Mouse (Mus musculus): ENCODE measurements at regions not wholly inside any gene's neighbourhood (a gene's known extent, or its start where the extent isn't known, plus 50 kb on each side); places are given as distances from the start of the nearest gene placed in this dataset.

- DNase-seq: no peak
These were observed 58.7 kb downstream of the Mycn start for GRCm38 (mm10) chr12:12882931-12883553.

GRCm38 (mm10) chr12:12878031-12878430, 63.7 kb downstream of the Mycn start:
- DNase-seq: no peak

- no peak for DNase-seq
These were observed 64.2 kb downstream of the Mycn start for GRCm38 (mm10) chr12:12877539-12877938.

GRCm38 (mm10) chr12:12875976-12876745, 65.6 kb downstream of the Mycn start:
- no peak for DNase-seq

GRCm38 (mm10) chr12:12873551-12873950, 68.2 kb downstream of the Mycn start:
- DNase-seq: no peak

- no peak for DNase-seq
These were observed 68.7 kb downstream of the Mycn start for GRCm38 (mm10) chr12:12872974-12873373.

GRCm38 (mm10) chr12:12871272-12871671, 70.4 kb downstream of the Mycn start:
- no peak for DNase-seq

- DNase-seq: no peak
These were observed 75.1 kb downstream of the Mycn start for GRCm38 (mm10) chr12:12866590-12866989.

GRCm38 (mm10) chr12:12850681-12851080, 91.0 kb downstream of the Mycn start:
- DNase-seq: no peak

GRCm38 (mm10) chr12:12846716-12847115, 95.0 kb downstream of the Mycn start:
- no peak for DNase-seq

- no peak for DNase-seq
These were observed 99.3 kb downstream of the Mycn start for GRCm38 (mm10) chr12:12842247-12842957.

GRCm38 (mm10) chr12:12841385-12842238, 100.1 kb downstream of the Mycn start:
- DNase-seq: no peak

GRCm38 (mm10) chr12:12840661-12841384, 100.9 kb downstream of the Mycn start:
- no peak for DNase-seq

- DNase-seq: no peak
These were observed 103.9 kb downstream of the Mycn start for GRCm38 (mm10) chr12:12837775-12838174.

GRCm38 (mm10) chr12:12827821-12828641, 113.7 kb downstream of the Mycn start:
- DNase-seq: peak; percentile 65

GRCm38 (mm10) chr12:12827379-12827778, 114.3 kb downstream of the Mycn start:
- no peak for DNase-seq

GRCm38 (mm10) chr12:12826431-12826830, 115.3 kb downstream of the Mycn start:
- DNase-seq: no peak

GRCm38 (mm10) chr12:12825842-12826241, 115.9 kb downstream of the Mycn start:
- DNase-seq: no peak

GRCm38 (mm10) chr12:12821473-12821872, 120.2 kb downstream of the Mycn start:
- no peak for DNase-seq

- DNase-seq: no peak
These were observed 120.9 kb downstream of the Mycn start for GRCm38 (mm10) chr12:12820668-12821351.

Measured in adrenal gland, adult 2 months (tissue).